ENCODE assay signal across 20 mouse cellular contexts in the genomic region with DNA sequence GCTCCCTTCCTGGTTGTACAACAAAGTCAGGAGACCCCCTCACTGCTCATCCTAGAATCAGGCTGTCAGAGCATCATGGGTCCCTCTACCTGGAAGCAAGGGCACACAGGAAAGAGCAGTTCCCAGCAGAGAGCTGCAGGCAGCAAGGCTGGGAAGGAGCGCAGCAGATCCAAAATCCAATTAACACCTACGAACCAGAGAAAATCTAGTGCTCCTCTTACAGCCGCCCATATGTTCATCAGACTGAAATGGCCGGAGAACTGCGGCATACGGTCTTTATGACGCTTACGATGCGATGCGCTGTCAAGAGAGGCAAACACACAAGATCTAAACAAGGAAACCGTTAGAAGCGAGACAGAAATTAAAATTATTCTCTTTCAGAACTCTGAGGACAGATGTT.
DNase-seq lines count a peak whose midpoint lies in the region; ATAC-seq lines count a peak whose summit lies in the region.
"Had no signal": no experiment of that assay in that cellular context is flagged by ENCODE, and none has a peak within 500 bp of the region (broad histone marks: within the 10 kb centered on the region; RNA-seq: fewer than 3 reads in every experiment).

No protein-coding gene starts in this region.

- WGBS in forebrain, embryonic 13.5 days, result 82% methylated on average over 12 of the region's 12 CpGs
- WGBS in forebrain, embryonic 11.5 days, result 93% methylated on average over 12 of the region's 12 CpGs
- WGBS in forebrain, embryonic 14.5 days, result 79% methylated on average over 12 of the region's 12 CpGs
- 90% methylated on average over 12 of the region's 12 CpGs for WGBS in limb, embryonic 10.5 days

- no peaks in the 10 kb centered on the region for H3K27me3 ChIP-seq in forebrain, embryonic 13.5 days
- no peaks in the 10 kb centered on the region for H3K27me3 ChIP-seq in forebrain, embryonic 11.5 days (ENCODE audit: control insufficient read depth, insufficient read depth, low read length)
- no peaks in the 10 kb centered on the region for H3K27me3 ChIP-seq in forebrain, embryonic 14.5 days (replicated peaks; ENCODE audit: control insufficient read depth, insufficient read depth, low read length)
- no peaks in the 10 kb centered on the region for H3K27me3 ChIP-seq in limb, embryonic 10.5 days (ENCODE audit: low read depth, poor library complexity, severe bottlenecking)
- H3K27me3 ChIP-seq: heart, embryonic 15.5 days had no signal

- ATAC-seq in forebrain, embryonic 13.5 days, result peak; percentile 37; the same call in 1 of the 2 replicates
- ATAC-seq in forebrain, embryonic 11.5 days (replicated peaks; ENCODE audit: low FRiP score), result no peak
- peak; percentile 75; the same call in 1 of the 2 replicates for ATAC-seq in forebrain, embryonic 14.5 days
- ATAC-seq: intestine, embryonic 16.5 days had no signal

- no peak overlapping the region for H3K9ac ChIP-seq in forebrain, embryonic 13.5 days
- no peak overlapping the region for H3K9ac ChIP-seq in forebrain, embryonic 11.5 days (ENCODE audit: low read length)
- no peak overlapping the region for H3K9ac ChIP-seq in forebrain, embryonic 14.5 days (ENCODE audit: low read length)
- H3K9ac ChIP-seq: heart, embryonic 15.5 days; hindbrain, embryonic 14.5 days had no signal

- H3K4me3 ChIP-seq in forebrain, embryonic 13.5 days, result no peak overlapping the region
- no peak overlapping the region for H3K4me3 ChIP-seq in forebrain, embryonic 11.5 days (ENCODE audit: low read depth, low read length)
- no peak overlapping the region for H3K4me3 ChIP-seq in forebrain, embryonic 14.5 days (ENCODE audit: low read depth, low read length)
- no peak overlapping the region for H3K4me3 ChIP-seq in limb, embryonic 10.5 days
- H3K4me3 ChIP-seq: embryonic facial prominence, embryonic 10.5 days; erythroblast, embryonic 14.5 days; heart, adult 2 months; heart, embryonic 15.5 days had no signal

- H3K36me3 ChIP-seq in forebrain, embryonic 13.5 days (ENCODE audit: poor library complexity, severe bottlenecking), result no peaks in the 10 kb centered on the region
- no peaks in the 10 kb centered on the region for H3K36me3 ChIP-seq in forebrain, embryonic 11.5 days (ENCODE audit: control insufficient read depth, insufficient read depth, low read length)
- no peaks in the 10 kb centered on the region for H3K36me3 ChIP-seq in forebrain, embryonic 14.5 days (ENCODE audit: control insufficient read depth, insufficient read depth, low read length)
- H3K36me3 ChIP-seq in limb, embryonic 10.5 days, result no peaks in the 10 kb centered on the region
- H3K36me3 ChIP-seq: embryonic facial prominence, embryonic 10.5 days; heart, embryonic 15.5 days had no signal

- 0 out of 2 replicates have a peak, but pooled peaks cover 10% of the 10 kb centered on the region for H3K4me1 ChIP-seq in forebrain, embryonic 13.5 days
- 0 out of 2 replicates have a peak, but pooled peaks cover 2% of the 10 kb centered on the region for H3K4me1 ChIP-seq in forebrain, embryonic 11.5 days (replicated peaks; ENCODE audit: control insufficient read depth, insufficient read depth, low read length)
- H3K4me1 ChIP-seq in forebrain, embryonic 14.5 days (ENCODE audit: control insufficient read depth, insufficient read depth, low read length), result 0 out of 2 replicates have a peak, but pooled peaks cover 2% of the 10 kb centered on the region
- H3K4me1 ChIP-seq in limb, embryonic 10.5 days, result 0 out of 2 replicates have a peak, but pooled peaks cover 3% of the 10 kb centered on the region

- no peak overlapping the region for H3K27ac ChIP-seq in forebrain, embryonic 13.5 days
- no peak overlapping the region for H3K27ac ChIP-seq in forebrain, embryonic 11.5 days (ENCODE audit: low read depth, low read length)
- no peak overlapping the region for H3K27ac ChIP-seq in forebrain, embryonic 14.5 days (ENCODE audit: low read depth, low read length)
- H3K27ac ChIP-seq in limb, embryonic 10.5 days, result 0 out of 2 replicates have a peak overlapping the region, but pooled peaks have one; percentile 9
- H3K27ac ChIP-seq: embryonic facial prominence, embryonic 10.5 days; heart, adult 2 months; heart, embryonic 15.5 days; hindbrain, embryonic 14.5 days had no signal

- H3K4me2 ChIP-seq in forebrain, embryonic 13.5 days, result no peak overlapping the region
- no peak overlapping the region for H3K4me2 ChIP-seq in forebrain, embryonic 11.5 days (ENCODE audit: low read depth, low read length, severe bottlenecking)
- H3K4me2 ChIP-seq in forebrain, embryonic 14.5 days (ENCODE audit: low read length), result no peak overlapping the region
- H3K4me2 ChIP-seq: heart, embryonic 11.5 days; heart, embryonic 15.5 days; hindbrain, embryonic 14.5 days had no signal

- H3K9me3 ChIP-seq in forebrain, embryonic 13.5 days (replicated peaks), result no peaks in the 10 kb centered on the region
- no peaks in the 10 kb centered on the region for H3K9me3 ChIP-seq in forebrain, embryonic 11.5 days (ENCODE audit: control insufficient read depth, low read length)
- no peaks in the 10 kb centered on the region for H3K9me3 ChIP-seq in forebrain, embryonic 14.5 days (replicated peaks; ENCODE audit: control insufficient read depth, low read length)
- no peaks in the 10 kb centered on the region for H3K9me3 ChIP-seq in limb, embryonic 10.5 days (replicated peaks)
- H3K9me3 ChIP-seq: embryonic facial prominence, embryonic 10.5 days; heart, embryonic 15.5 days had no signal

- DNase-seq in forebrain, embryonic 11.5 days (ENCODE audit: low spot score), result no peak
- peak; percentile 59 for DNase-seq in forebrain, embryonic 14.5 days (ENCODE audit: low spot score)
- no peak for DNase-seq in limb, embryonic 10.5 days (ENCODE audit: low spot score)
- no peak for DNase-seq in heart, adult 11 months
- no peak for DNase-seq in right cerebral cortex, postnatal 36 days (ENCODE audit: low spot score in 2 of 2)
- no peak for DNase-seq in layer of hippocampus, postnatal 10 days (ENCODE audit: low spot score in 2 of 2)
- DNase-seq: adrenal gland, postnatal 10 days; cerebellum, adult 18-20 months; cerebellum, adult 9-11 months; cerebellum, postnatal 36 days; gastrocnemius, postnatal 10 days; heart, adult 2 months; heart, postnatal 14 days had no signal
